Mouse (Mus musculus): ENCODE data around the gene Pcsk4.

Pcsk4 gene

GRCm38 (mm10) chr10:80271870-80272585, 57.3 kb downstream of the Pcsk4 start:
- DNase-seq (ENCODE audit: extremely low read depth, low read depth), result no peak
